Mouse (Mus musculus) liver, adult 2 months (tissue): ENCODE measurements around the gene Kif5a.

Experiments used
- CTCF ChIP-seq: fragments of 200-500 bp; IDR thresholded peaks from 2 replicates; pipeline ENCODE4 v1.5.1; 2011; ENCODE audit warnings: low read depth, low read length, control low read depth
- POLR2A ChIP-seq: fragments of 200-500 bp; IDR thresholded peaks from 2 replicates; pipeline ENCODE4 v1.6.1; 2011; ENCODE audit warnings: low read length, control low read depth; ENCODE audit not compliant: insufficient read depth; ENCODE audit errors: extremely low read depth

DNA sequence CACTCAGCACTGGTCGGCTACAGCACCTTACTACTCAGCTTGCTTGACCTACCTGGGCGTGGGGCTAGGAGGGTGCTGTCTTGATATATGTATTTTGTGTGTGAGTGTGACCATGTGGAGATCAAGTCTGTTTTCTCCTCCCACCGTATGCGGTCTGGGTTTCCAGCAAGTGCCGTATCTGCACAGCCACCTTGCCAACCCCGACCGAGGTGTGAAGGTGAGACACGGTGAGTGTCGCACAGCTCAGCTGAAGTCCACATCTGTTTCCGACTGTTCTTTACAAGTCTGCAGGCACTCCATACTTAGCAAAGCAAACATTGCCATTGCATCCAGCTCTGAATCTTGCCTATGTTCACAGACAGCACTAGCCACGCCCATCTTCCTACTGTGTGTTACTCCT, 40.0 kb upstream of the Kif5a start:
- no peak for TF ChIP-seq POLR2A
- no peak for TF ChIP-seq CTCF
